Mouse (Mus musculus): ENCODE results near the gene Kctd19.

Kctd19 gene

DNA sequence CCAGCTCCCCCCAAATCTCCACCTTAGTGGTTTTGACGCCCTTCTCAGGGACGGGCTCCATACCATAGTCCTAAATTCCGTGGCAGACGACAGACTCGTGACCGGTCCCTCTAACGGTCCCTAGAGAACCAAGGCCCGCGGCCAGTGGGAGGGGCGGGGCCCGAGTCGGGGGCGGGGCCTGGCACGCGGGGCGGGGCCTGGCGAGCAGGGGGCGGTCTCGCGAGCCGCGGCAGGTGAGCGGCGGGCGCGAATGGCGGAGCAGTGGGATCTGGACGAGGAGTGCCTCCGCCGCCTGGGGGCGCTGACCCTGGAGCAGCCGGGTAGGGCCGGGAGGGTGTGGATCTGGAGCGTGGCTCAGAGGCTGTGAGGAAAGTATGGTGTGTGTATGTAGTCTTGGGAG lies at the start of gene Kctd19, which contains the start of gene Lrrc36:
Gene Kctd19, minus strand, starts transcription at position 112 of the 400 bp plus-strand sequence.
Gene Lrrc36, plus strand, starts transcription at position 181 of the 400 bp plus-strand sequence.
- peak; percentile 78 for DNase-seq

DNA sequence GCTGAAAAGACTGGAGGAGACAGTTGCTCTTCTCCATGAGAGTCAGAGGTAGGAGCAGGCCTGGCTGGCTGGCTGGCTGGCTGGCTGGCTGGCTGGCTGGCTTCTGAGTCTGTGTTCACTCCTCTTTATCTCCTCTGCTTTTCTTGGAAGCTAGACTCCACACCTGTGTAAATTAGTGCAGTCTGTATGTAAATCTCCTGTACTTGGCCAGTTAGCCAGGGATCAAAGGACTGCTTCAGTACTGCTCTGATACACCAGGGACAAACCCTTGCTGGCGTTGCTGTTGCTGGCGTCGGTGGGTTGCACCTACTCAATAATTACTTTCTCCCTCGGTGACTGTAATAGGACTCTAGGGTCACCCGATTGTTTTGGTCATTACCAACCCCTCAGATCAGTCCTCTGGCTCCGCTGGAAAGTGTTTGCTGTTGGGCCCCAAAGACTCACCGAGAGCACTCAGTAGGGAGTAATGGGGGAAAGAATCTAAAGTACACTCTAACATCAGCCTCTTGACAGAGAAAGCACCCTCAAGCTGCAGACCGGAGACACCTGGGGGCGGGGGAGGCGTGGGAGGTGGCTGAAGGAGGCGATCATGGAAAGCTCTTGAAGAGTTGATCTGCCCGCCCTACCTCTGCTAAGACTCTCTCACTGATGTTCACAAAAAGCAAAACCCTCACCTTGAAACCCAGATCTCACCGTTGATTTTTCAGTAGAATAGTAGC lies 47.9 kb upstream of the Kctd19 start:
- no peak for DNase-seq

- DNase-seq, result no peak
Measured at GRCm38 (mm10) chr8:105455218-105455617, 41.9 kb upstream of the Kctd19 start.

DNA sequence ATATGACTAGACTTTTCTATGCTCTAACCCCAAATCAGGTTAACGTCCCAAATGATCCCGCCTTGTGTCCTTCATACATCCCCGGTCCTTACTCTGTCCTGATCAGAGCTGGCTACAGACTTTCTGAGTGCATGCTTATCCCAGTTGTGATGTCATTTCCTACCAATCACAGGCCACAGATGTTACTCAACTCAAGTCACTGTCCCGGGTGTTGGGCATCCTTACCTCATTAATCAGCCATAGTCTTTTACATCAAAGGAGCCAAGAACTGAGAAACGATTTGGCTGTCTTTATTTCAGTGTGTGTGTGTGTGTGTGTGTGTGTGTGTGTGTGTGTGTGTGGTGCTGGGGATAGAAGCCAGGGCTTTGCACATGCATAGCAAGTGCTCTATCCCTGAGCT lies 40.8 kb upstream of the Kctd19 start:
- DNase-seq, result no peak

DNA sequence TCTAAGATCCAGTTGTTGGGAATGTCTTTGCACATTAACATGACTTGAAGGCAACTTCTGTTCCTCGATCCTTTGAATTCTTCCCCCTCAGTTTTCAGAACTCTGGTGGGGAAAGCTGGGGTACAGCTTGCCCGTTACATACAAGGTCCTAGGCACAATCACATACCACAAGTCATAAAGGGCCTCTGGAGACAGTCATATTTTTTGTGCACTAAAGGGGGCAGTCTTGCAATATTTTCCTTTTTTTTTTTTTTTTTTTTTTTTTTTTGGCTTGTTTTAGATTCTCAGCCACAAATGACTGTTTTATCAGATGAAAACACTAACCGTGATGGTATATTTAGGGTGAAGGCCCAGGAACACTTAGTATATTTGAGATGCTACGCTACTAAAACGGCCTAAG lies 40.0 kb upstream of the Kctd19 start:
- no peak for DNase-seq

DNA sequence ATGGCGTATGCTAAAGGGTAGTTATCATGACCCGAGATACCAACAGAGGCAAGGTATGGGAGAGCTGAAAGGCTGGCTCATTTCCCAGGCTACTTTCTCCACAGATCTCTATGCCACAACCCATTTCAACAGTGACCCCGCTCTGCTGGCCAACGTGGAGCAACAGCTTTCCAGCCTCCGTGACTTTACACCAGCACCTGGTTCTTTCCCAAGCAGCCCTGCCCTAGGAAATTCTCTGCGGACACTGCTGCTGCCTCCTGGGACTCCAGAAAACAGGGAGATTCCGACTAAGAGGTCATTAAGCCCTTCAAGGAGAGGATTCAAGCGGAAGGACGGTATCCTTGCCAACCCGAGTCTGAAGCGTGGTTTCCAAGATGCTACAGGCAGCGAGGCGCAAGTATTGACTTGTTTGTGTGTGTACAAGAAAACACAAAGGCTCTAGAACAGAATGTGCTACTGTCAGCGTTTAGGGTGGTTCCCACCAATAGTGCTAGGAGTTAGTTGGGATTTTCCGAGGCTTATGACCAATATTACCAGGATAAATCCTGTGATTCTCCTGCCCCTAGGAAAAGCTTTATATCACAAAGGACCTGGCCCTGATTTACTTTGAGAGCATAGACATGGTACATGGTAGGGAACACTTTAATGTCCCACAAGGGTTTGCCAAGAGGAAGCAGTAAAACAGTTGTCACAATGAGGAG lies 38.8 kb upstream of the Kctd19 start:
- DNase-seq, result no peak

DNA sequence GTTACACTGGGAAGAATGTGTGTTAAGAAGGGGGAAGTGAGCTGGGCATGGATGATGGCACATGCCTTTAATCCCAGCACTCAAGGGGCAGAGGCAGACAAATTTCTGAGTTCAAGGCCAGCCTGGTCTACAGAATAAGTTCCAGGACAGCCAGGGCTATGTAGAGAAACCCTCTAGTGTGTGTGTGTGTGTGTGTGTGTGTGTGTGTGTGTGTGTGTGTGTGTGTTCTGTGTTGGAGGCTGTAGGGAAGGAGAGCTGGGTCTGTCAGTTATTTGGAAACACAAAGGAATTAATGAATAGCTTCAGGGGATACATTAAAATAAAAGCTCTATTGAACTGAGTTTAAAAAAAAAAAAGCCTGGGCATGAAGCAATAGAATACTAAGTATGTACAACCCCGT lies 37.7 kb upstream of the Kctd19 start:
- DNase-seq, result no peak

DNA sequence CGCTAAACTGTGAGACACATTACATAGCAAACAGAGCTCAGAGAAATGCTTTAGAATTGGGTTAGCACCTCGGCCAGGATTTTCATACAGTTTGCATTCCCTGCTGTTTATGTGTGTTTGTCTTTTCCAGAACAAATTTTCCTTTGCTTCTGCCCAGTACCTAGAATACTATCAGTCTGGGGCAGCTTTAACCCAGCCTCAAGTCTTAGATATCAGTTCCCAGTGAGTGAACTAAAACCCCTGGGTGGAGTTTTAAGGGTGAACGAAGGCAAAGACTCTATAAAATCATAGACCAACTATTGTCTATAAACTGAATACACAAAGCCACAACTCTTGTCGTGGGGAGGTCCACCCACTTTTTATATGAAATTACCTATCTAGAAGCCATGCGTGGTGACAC lies 35.3 kb upstream of the Kctd19 start:
- no peak for DNase-seq

GRCm38 (mm10) chr8:105448188-105448587 lies 34.9 kb upstream of the Kctd19 start:
- DNase-seq, result no peak

- DNase-seq, result no peak
Measured at GRCm38 (mm10) chr8:105446127-105446552, 32.8 kb upstream of the Kctd19 start.

- DNase-seq, result no peak
Measured at GRCm38 (mm10) chr8:105445296-105446126, 32.2 kb upstream of the Kctd19 start.

- no peak for DNase-seq
Measured at GRCm38 (mm10) chr8:105442661-105443060, 29.4 kb upstream of the Kctd19 start.

- DNase-seq, result peak; percentile 84
Measured at GRCm38 (mm10) chr8:105441433-105441832, 28.1 kb upstream of the Kctd19 start.

DNA sequence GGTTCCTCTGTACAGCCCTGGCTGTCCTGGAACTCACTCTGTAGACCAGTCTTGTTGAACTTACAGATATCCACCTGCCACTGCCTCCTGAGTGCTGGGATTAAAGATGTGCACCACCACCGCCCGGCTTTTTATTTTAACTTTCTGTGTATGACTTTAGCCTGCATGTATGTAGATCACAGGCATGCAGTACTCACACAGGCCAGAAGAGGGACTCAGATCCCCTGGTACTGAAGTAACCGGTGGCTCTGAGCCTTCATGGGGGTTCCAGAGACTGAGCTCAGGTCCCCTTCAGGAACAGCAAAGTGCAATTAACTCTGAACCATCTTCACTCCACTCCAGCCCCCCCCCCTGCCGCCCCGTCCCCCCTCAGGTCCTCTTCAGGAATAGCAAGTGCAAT lies 25.6 kb upstream of the Kctd19 start:
- peak; percentile 83 for DNase-seq

GRCm38 (mm10) chr8:105437078-105437748 lies 23.9 kb upstream of the Kctd19 start:
- DNase-seq, result no peak

- no peak for DNase-seq
Measured at GRCm38 (mm10) chr8:105436218-105436617, 22.9 kb upstream of the Kctd19 start.

DNA sequence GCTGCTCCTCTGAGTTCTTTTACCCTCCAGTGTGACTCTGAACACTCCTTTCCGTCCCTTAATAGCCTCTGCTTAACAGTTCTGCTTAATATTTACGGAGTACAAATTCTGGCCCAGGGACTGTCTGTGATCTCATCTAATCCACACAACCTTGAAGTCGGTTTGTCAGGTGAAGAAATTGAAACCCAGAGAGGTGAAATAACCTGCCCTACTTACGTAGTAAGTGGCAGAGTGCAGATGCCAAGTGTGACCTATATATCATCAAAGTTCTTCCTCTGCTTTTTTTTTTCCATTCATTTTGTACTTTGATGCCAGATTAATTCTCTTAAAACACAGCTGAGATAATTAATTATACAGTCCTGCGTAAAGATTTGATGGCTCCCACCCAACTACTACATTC lies 20.8 kb upstream of the Kctd19 start:
- DNase-seq, result no peak

GRCm38 (mm10) chr8:105433511-105433910 lies 20.2 kb upstream of the Kctd19 start:
- no peak for DNase-seq

DNA sequence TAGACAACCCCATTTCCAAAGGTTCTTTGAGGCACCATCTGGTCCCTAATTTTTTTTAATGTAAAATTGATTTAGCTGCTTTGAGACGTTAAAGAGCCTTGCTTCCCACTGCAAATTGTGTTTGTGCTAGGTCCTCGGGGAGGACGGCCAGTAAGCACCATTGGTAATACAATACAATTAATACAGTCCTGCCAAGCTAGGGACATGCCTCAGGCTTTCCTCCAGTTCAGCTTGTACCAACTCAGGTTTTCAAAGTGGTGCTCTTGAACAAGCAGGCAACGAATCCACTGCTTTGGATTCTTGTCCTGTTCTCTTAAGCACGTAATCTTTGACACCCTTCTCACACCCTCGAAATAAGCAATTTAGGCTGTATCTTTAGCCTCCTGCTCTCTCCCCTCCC lies 19.7 kb upstream of the Kctd19 start:
- DNase-seq, result no peak

GRCm38 (mm10) chr8:105431743-105432515 lies 18.6 kb upstream of the Kctd19 start:
- DNase-seq, result no peak

DNA sequence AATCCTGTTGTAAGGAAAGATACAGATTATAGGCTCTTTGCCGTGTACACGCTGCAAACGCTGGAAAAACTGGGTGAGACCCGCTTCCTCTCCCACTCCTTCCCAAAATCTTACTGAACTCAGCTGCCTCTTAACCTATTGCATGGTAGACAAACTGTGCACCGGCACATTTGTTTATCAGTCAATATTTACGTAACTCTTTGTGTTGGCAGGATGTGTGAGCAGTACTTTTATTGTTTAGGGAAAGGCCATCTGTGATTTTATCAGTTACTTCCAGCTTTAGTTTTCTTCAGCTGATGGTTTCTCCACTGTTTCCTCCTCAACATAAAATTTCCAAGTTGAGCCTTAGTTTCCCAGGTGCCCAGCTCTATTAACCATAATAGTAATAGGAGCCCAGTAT lies 13.6 kb upstream of the Kctd19 start:
- DNase-seq, result no peak

DNA sequence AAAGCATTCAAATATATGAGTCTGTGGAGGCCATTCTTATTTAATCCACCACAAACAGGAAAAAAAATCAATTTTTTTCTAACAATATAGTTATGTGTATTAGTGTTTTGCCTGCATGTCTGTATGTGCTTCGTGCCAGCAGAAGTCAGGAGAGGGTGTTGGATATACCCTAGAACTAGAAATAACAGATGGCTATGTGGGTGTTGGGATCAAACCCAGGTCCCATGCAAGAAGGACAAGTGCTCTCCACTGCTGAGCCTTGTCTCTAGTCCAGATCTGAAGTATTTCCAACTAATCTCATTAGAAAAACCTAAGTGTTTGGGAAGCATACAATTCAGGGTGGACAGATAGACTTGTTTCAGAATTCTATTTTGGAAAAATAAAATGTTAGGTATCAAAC lies 8.7 kb upstream of the Kctd19 start:
- DNase-seq, result no peak

Measured in thymus, postnatal 4 days (tissue).